Mouse (Mus musculus) right cerebral cortex, adult 2 months (tissue): ENCODE measurements around the gene Eln.
A peak's percentile ranks its signal among the peaks of the same experiment; 100 is the strongest.

Experiments
- DNase-seq, 2 experiments: peaks; one replicate each; pipeline ENCODE4 v3.0.0; 2021 to 2022; ENCODE audit warnings: low spot score in 2 of 2

Gene Eln

DNA sequence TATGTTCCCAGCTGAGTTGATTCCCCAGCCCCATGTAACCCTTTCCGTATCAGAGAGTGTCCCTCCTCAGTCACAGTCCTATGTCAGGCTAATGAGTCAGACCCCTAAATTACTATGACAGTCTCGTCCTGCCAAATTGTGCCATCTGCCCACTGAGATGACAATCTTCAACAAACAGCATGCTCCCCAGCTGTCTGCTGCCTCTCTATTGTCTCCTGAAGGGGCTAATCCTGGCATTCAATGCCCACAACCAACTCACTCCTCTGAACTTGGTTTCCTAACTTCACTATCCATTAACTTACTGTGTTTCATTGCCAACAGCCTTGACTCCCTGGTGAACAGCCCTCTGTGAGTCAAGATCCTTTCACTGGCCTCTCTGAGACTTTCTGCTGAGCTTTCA is 62.7 kb downstream of the Eln start:
- no peak for DNase-seq

DNA sequence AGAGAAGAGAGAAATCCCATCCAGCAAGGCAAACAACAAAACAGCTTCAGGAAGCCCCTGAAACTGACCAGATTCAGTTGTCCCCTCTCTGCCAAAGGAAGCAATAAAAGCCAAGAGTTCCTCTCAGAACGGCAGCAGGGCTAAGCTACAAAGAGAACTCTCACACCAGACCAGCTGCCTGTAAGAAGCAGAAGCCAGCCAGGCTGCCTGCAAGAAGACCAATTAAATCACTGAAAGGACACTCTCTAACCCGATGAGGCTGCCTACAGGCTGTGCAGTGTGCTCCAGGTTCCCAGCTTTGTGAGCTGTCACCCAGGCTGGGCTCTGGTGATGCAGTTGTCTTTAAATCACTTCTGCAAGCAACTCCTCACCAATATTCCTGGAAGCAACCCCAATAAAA is 63.3 kb downstream of the Eln start:
- DNase-seq: no peak

DNA sequence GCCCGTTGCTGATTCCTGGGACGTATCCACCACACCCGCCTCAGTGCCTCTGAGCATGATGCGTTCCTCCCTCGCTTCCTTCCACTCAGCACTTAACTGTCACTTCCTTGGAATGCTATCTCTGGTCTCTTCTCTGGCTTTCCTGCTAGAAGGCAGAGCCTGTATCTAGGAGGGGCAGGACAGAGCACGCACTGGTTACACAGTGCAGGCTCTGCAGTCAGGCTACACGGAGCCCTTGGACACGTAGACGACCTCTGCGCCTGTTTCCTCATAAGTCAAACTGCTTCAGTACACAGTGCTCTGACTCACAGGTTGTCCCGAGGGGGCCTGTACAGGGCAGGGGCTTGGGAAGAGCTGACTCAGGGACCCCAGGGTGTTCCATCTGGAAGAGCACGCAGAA is 66.9 kb downstream of the Eln start:
- no peak for DNase-seq

DNA sequence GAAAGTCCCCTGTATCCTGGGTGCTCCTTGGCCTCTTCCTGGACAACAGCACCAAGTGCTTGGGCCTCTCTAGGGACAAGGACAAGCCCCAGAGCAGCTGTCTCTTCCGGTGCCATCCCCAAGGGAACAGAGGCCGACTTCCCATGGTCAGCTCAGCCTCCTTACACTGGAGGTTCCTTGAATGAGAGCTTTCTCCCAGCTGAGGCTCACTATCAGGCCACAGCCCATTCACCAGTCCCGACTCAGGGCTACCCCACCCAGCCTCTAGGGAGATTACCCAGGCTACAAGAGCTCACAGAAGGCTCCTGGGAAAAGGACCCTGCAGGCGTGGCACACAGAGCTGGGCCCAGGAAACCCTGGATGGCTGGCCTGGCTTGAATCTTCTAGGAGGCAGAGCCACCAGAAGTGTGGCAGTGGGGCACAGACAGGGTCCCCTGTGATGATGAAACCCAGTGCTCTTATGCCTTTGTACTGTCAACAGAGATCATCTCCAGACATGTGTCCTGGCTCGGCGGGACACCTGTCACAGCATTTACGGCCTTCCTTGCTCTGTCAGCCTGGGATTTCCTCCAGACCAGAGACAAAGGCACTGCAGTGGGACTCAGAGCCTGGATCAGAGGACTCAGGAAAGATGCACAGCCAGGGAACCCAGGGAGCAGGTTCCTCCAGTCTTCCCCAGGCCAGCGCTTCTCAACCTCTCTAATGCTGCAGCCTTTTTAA is 68.1 kb downstream of the Eln start:
- no peak for DNase-seq

DNA sequence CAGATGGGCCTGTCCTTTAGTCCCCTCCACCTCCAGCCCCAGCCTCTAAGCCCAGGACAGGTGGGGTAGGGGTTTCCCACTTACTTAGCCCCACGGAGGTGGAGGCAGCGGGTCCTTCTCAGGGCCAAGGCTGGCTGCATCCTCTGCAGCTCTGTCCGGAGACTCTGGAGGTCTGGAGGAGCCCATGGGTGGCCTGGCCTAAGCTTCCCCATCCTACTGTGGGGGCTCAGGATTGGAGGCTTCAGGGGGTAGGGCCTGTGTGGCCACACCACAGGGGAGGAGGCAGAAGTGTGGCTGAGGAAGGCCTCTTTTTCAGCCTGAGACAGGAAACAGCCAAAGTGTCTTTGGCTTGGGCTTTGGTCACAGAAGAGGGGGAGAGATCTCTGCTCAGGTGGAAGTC is 69.1 kb downstream of the Eln start:
- DNase-seq: no peak

DNA sequence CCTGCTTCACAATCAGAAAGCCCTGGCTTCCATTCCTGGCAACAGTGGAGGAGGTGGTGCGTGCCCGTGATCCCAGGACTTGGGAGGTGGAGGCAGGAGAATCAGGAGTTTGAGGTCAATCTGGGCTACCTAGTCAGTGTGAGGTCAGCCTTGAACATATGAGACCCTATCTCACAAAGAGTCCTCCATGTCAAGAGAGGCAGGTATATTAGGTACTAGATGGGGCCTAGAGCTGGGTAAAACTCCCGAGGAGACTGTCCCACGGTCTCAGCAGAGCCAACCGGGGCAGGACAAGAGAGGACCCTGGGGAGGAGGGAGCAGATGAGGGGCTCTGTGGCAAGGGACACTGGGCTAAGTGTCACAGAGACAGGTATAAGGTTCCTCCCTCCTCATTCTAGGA is 69.6 kb downstream of the Eln start:
- no peak for DNase-seq

DNA sequence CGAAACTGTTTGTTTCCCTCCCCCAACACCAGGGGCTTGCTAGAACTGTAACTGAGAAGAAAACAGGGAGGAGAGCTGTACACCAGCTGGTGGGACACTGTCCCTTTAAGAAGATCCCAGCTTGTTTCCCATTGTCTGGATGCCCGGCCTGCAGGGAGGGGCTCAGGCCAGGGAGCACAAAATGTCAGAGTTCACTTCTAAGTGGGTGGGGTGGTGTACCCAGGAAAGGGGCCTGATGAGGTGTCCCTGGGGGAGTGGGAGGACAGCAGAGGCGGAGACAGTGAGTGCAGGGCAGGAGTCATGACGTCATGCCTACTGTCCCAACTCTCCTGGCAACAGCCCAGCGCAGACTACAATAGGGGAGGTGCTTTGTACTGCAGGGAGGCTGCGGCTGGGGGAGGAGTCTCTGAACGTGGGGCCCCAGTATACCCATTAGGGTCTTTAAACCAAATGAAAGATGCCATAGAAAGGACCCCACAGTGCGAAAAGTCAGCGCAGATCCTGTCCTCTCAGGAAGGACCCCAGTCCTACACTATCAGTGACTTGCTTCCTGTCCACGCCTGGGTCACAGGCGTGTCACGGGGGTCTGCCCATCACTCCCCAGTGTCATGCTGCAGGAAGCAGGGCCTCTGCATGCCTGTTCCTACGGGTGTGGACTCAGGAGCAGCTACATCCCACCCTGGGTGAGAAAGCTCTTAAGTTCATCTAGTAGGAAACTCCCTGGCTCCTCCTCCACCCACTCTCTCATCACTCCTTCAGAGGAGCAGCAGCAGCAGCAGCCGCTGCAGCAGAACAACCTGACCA is 71.0 kb downstream of the Eln start:
- DNase-seq: peak; percentile 37 to 61

DNA sequence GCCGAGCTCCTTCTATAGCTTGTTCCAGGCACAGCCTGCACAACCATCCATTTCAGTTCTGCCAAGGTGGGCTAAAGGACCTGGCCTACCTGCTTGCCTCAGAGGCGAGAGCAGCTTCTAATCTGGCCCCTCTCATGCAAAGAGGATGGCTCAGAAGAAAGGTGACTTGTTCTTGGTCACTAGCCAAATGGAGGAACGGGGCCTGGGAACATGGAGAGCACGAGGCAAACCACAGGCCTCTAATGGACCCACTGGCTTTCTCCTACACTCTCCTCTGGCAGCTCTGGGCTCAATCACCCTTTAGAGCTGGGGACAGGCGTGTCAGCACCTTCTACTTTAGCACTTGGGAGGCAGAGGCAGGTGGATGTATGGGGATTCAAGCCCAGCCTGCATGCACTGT is 72.1 kb downstream of the Eln start:
- no peak for DNase-seq

DNA sequence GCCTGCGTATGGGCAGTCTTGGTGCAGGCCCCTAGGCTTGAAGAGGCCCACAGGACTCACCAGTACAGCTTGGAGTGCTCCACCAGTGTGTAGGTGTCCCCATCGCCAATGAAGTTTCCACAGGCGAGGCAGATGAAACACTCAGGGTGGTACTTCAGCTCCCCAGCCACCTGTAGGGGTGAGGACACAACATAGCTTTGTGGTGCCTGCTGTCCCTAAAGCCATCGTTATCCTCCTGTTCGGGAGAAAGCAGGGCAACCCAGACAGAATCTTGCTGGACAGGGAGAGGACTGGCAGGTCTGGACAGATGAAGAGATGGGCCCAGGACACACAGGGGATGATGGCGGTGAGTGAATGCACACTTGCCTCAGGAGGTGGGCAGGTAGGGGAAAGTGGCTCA is 74.5 kb downstream of the Eln start:
- no peak for DNase-seq

DNA sequence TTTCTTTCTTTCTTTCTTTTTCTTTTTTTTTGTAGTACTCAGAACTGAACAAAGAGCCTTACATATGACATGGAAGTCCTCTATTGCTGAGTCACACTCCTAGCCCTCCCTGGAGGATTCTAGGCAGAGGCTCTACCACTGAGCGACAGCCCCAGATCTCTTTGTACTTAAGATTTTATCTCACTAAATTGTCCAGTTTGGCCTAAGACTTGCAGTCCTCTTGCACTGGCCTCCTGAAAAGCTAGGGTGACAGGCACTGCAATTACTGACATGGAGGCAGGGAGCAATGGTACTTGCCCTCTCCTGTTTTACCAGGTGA is 75.0 kb downstream of the Eln start:
- no peak for DNase-seq

DNA sequence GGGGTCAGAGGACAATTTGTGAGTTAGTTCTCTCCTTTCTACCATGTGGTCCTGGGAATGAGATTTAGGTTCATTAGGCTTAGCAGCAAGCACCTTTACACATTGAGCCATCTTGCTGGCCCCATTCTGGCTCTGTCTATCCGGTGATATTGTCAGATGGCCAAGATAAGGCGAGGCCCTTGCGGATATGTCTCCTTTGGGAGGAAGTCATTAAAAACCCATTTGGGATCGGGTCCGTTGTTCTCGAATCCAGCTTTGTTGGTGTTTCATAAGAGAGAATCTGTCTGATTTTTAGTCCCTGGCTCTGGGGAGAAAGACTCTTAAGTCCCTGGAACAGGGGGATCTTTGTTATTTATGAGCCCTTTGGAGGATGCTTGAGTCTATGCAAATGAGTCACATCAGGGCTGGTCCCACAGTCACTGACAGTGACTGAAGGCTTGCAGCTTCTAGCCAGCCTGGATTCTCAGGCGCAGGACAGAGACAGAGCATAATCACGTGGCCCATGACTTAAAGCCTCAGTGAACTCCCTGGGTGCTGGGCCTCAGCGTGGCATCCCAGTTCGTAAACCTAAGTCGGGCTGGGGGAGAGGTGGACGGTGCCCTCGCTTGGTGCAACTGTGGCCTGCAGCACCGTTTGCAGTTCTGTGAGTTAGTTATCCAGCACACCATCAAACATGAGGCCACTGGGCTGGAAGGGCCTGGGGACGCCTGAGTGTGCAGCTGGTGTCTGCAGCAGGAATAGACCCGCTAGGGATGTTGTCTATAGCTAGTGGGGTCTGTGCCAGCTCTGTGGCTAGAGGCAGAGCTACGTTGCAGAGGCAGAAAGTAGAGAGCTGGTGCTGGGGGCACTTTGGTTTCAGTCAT is 75.6 kb downstream of the Eln start:
- no peak for DNase-seq

DNA sequence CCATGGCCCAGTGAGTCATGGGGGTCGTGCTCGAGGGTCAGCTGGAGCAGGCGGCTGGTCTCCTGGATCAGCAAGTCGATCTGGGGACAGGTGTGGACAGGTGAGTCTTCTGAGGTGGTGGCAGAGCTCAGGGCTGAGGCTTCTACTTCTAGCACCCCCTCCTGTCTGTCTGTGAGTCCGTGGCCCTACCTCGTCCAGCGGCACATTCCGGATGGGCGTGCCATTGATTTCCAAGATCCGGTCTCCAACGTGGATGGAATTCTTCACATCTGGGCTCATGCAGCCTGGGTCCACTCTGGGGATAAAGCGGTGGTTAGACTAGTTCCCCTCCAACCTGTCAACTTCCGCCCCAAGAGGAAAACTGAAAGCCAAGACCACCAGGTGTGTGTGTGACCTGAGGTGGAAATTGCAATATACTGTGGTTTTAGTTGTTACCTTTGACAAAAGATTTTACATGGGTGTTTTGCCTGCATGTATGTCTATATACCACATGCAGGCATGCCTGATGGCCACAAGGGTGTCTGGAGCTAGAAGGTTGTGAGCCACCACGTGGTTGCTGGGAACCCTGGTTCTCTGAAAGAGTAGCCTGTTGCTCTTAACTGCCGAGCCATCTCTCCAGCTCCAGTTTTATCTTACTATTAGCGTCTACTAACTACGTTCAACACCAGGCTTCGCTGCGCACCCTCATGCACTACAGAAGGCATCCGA is 78.0 kb downstream of the Eln start:
- no peak for DNase-seq

DNA sequence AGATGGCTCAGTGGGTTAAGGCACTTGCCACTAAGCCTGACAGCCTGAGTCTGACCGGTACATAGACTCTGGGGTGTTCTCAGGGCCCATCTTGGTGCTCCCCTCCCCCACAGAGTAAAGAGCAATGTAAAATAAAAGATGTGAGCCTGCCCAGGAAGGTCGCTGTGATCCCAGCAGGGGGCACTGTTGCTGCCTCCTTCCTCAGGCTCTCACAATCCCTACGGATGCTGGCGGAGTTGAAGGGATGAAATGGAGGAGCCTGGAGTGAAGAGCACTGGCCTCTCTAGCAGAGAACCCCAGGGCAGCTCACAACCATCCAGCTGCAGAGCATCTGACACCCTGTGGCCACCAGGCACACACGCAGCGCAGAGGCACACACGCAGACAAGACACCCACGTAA is 78.6 kb downstream of the Eln start:
- DNase-seq: no peak

DNA sequence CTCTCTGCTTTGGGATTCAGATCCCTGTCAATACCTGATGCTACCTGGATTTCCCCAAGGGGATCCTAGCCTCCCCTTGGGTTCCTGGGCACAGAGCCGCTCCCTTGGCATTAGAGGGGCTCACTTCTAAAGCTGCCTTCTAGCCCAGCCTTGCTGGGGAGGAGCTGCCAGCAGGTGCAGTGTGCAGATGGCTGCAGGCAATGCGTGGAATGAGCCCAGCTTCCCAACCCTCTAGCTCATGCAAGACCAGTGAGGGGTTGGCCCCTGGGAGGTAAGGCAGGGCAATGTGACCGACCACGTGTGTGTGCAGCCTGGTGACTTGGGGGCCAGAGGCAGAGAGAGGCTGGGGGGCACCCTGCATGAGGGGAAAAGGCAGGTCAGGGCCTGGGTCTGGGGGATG is 90.4 kb downstream of the Eln start:
- no peak for DNase-seq
